Mouse (Mus musculus): ENCODE results near the gene Spata4.
"Not testable (repeated sequence)": the region's sequence is repeated elsewhere in the genome, so short reads cannot be mapped to it uniquely, and the experiment has no call there.

Gene Spata4

GRCm38 (mm10) chr8:54600671-54601251 is at the start of gene Spata4:
Spata4 (plus strand) TSS chr8:54600781.
- DNase-seq (ENCODE audit: low spot score): peak; percentile 48

- DNase-seq (ENCODE audit: low spot score): no peak
These were observed 45.7 kb upstream of the Spata4 start for GRCm38 (mm10) chr8:54554921-54555320.

GRCm38 (mm10) chr8:54562137-54562536 is 38.4 kb upstream of the Spata4 start:
- DNase-seq (ENCODE audit: low spot score): no peak

- no peak for DNase-seq (ENCODE audit: low spot score)
These were observed 35.4 kb upstream of the Spata4 start for GRCm38 (mm10) chr8:54565181-54565580.

GRCm38 (mm10) chr8:54565603-54566260 is 34.8 kb upstream of the Spata4 start:
- DNase-seq (ENCODE audit: low spot score): no peak

GRCm38 (mm10) chr8:54567168-54567567 is 33.4 kb upstream of the Spata4 start:
- no peak for DNase-seq (ENCODE audit: low spot score)

- no peak for DNase-seq (ENCODE audit: low spot score)
These were observed 29.7 kb upstream of the Spata4 start for GRCm38 (mm10) chr8:54570618-54571609.

- DNase-seq (ENCODE audit: low spot score): no peak
These were observed 19.1 kb upstream of the Spata4 start for GRCm38 (mm10) chr8:54581436-54581835.

- no peak for DNase-seq (ENCODE audit: low spot score)
These were observed 17.7 kb upstream of the Spata4 start for GRCm38 (mm10) chr8:54582886-54583285.

- DNase-seq (ENCODE audit: low spot score): no peak
These were observed 5.9 kb upstream of the Spata4 start for GRCm38 (mm10) chr8:54594634-54595033.

GRCm38 (mm10) chr8:54596051-54596450 is 4.5 kb upstream of the Spata4 start:
- no peak for DNase-seq (ENCODE audit: low spot score)

- DNase-seq (ENCODE audit: low spot score): no peak
These were observed 3.6 kb upstream of the Spata4 start for GRCm38 (mm10) chr8:54596940-54597339.

- no peak for DNase-seq (ENCODE audit: low spot score)
These were observed 3.2 kb upstream of the Spata4 start for GRCm38 (mm10) chr8:54597386-54597785.

GRCm38 (mm10) chr8:54603440-54603839 is 2.9 kb downstream of the Spata4 start:
- no peak for DNase-seq (ENCODE audit: low spot score)

GRCm38 (mm10) chr8:54609336-54609735 is 8.8 kb downstream of the Spata4 start:
- no peak for DNase-seq (ENCODE audit: low spot score)

- peak; percentile 19 for DNase-seq (ENCODE audit: low spot score)
These were observed 9.7 kb downstream of the Spata4 start for GRCm38 (mm10) chr8:54610238-54610637.

- DNase-seq (ENCODE audit: low spot score): not testable (repeated sequence)
These were observed 16.1 kb downstream of the Spata4 start for GRCm38 (mm10) chr8:54616710-54617109.

GRCm38 (mm10) chr8:54638634-54639033 is 38.1 kb downstream of the Spata4 start:
- no peak for DNase-seq (ENCODE audit: low spot score)
